Mouse (Mus musculus): ENCODE results near the gene Cutc. TPM values are rescaled to one million over a fixed set of nuclear protein-coding genes. Genes with fewer than 3 reads are reported as not detected.

Cutc gene
- polyA plus RNA-seq, 1 experiment from 2014 or later = 18.5 TPM

DNA sequence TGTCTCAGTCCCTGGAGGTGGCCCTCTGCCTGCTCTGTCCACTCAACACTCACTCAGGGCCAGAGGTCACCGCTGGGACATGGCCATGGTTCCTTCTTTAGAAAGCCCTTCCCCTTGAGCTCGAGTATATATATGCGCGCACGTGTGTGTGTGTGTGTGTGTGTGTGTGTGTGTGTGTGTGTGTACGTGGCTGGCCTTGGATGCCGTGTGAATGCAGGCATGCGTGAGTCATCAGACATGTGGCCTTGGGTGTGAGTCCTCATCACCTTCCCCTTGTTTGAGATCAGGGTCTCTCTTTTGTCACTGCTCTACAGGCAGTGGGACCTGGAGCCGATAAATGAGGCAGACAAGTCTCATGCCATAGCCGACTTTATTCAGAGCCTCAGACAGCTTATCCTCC is 29.3 kb upstream of the Cutc start:
- 90% methylated on average over 10 of the region's 10 CpGs for WGBS
- H3K27ac ChIP-seq (ENCODE audit: low read length) = no peak overlapping the region
- H3K4me1 ChIP-seq (ENCODE audit: insufficient read depth, low read length) = no peaks in the 10 kb centered on the region
- H3K9ac ChIP-seq (replicated peaks; ENCODE audit: low read length) = no peak overlapping the region
- no peaks in the 10 kb centered on the region for H3K9me3 ChIP-seq (ENCODE audit: low read length)
- H3K36me3 ChIP-seq (ENCODE audit: insufficient read depth, low read length) = peaks cover 47% of the 10 kb centered on the region
- H3K4me3 ChIP-seq (ENCODE audit: low read length) = no peak overlapping the region
- H3K4me2 ChIP-seq (replicated peaks; ENCODE audit: low read depth, low read length) = no peak overlapping the region
- no peak for ATAC-seq (ENCODE audit: low FRiP score, low TSS enrichment)
- H3K27me3 ChIP-seq (ENCODE audit: insufficient read depth, low read length) = no peaks in the 10 kb centered on the region

DNA sequence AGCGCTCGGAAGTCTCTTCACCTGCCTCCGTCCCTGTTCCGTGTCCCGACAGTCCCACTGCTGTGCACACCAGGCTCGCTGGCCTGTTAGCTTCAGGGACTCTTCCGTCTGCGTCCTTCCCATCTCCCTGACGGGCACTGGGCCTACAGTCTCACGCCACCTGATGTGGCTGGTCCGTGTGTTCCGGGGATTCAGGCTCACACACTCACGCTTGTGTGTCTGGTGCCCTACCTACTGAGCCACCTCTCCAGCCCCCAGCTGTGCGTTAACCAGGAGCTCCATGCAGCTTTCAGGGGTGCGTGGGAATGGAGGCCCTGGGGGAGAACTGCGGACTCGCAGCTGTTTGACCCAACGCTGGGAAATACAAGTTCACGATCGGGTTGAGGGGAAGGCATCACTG is 28.6 kb upstream of the Cutc start:
- no peak overlapping the region for H3K4me3 ChIP-seq (ENCODE audit: low read length)
- H3K4me1 ChIP-seq (ENCODE audit: insufficient read depth, low read length) = no peaks in the 10 kb centered on the region
- H3K27ac ChIP-seq (ENCODE audit: low read length) = no peak overlapping the region
- WGBS = 95% methylated on average over 20 of the region's 20 CpGs
- no peaks in the 10 kb centered on the region for H3K9me3 ChIP-seq (ENCODE audit: low read length)
- peaks cover 42% of the 10 kb centered on the region for H3K36me3 ChIP-seq (ENCODE audit: insufficient read depth, low read length)
- ATAC-seq (ENCODE audit: low FRiP score, low TSS enrichment) = no peak
- H3K9ac ChIP-seq (replicated peaks; ENCODE audit: low read length) = no peak overlapping the region
- no peak overlapping the region for H3K4me2 ChIP-seq (replicated peaks; ENCODE audit: low read depth, low read length)
- no peaks in the 10 kb centered on the region for H3K27me3 ChIP-seq (ENCODE audit: insufficient read depth, low read length)

DNA sequence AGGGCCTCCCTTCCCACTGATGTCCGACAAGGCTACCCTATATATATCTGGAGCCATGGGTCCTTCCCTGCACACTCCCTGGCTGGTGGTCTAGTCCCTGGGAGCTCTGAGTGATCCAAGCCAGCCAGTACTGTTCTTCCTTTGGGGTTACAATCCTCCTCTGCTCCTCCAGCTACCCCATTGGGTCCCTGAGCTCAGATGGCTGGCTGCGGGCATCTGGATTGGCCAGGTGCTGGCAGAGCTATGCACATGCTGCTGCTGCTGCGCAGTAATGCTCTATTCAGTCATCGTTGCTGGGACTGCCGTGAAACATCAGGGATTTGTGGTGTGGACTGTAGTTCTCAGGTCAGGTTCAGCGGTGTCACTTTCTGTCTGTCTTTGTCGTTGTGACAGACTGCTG is 28.0 kb upstream of the Cutc start:
- Histone ChIP-seq H3K27me3 (ENCODE audit: insufficient read depth, low read length) (no peaks in the 10 kb centered on the region), H3K4me2 (replicated peaks; ENCODE audit: low read depth, low read length) (no peak overlapping the region), H3K36me3 (ENCODE audit: insufficient read depth, low read length) (peaks cover 45% of the 10 kb centered on the region), H3K4me3 (ENCODE audit: low read length) (no peak overlapping the region), H3K9ac (replicated peaks; ENCODE audit: low read length) (no peak overlapping the region), H3K4me1 (ENCODE audit: insufficient read depth, low read length) (0 out of 2 replicates have a peak, but pooled peaks cover 2% of the 10 kb centered on the region), H3K27ac (ENCODE audit: low read length) (no peak overlapping the region), H3K9me3 (ENCODE audit: low read length) (no peaks in the 10 kb centered on the region)
- WGBS = 89% methylated on average over 7 of the region's 7 CpGs
- no peak for ATAC-seq (ENCODE audit: low FRiP score, low TSS enrichment)

DNA sequence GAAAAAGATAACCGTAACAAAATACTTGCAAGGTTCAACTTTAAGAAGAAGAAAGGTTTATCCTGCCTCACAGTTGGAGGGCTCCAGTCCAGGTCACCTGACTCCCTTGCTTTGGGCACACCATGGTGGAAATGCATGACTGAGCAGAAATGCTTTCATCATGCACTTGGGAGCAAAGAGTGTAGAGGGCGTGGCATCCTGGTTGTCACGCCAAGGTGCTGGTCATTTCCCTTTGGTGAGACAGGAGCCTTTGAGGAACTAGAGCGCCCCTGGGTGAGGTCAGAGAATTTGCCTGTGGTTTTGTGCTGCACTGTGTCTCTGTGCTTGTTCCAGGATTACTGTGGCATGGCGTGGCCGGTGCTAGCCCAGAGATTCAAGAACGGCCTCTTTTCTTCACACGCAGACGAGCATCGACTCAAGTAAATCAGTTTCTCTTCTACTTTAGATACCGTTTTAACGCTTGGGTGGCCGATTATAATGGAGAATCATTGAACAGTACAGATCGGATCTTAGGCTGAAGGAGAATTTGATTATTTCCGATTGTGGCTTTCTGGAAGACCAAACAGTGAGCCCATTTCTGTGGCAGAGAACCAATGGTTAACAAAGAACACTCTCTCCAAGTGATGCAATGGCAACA is 26.2 kb upstream of the Cutc start:
- ATAC-seq (ENCODE audit: low FRiP score, low TSS enrichment) = no peak
- H3K9ac ChIP-seq (replicated peaks; ENCODE audit: low read length) = no peak overlapping the region
- H3K4me1 ChIP-seq (ENCODE audit: insufficient read depth, low read length) = 0 out of 2 replicates have a peak, but pooled peaks cover 3% of the 10 kb centered on the region
- no peaks in the 10 kb centered on the region for H3K9me3 ChIP-seq (ENCODE audit: low read length)
- H3K4me2 ChIP-seq (replicated peaks; ENCODE audit: low read depth, low read length) = no peak overlapping the region
- no peak overlapping the region for H3K4me3 ChIP-seq (ENCODE audit: low read length)
- H3K36me3 ChIP-seq (ENCODE audit: insufficient read depth, low read length) = peaks cover 42% of the 10 kb centered on the region
- H3K27me3 ChIP-seq (ENCODE audit: insufficient read depth, low read length) = no peaks in the 10 kb centered on the region
- WGBS = 86% methylated on average over 15 of the region's 15 CpGs
- H3K27ac ChIP-seq (ENCODE audit: low read length) = no peak overlapping the region

DNA sequence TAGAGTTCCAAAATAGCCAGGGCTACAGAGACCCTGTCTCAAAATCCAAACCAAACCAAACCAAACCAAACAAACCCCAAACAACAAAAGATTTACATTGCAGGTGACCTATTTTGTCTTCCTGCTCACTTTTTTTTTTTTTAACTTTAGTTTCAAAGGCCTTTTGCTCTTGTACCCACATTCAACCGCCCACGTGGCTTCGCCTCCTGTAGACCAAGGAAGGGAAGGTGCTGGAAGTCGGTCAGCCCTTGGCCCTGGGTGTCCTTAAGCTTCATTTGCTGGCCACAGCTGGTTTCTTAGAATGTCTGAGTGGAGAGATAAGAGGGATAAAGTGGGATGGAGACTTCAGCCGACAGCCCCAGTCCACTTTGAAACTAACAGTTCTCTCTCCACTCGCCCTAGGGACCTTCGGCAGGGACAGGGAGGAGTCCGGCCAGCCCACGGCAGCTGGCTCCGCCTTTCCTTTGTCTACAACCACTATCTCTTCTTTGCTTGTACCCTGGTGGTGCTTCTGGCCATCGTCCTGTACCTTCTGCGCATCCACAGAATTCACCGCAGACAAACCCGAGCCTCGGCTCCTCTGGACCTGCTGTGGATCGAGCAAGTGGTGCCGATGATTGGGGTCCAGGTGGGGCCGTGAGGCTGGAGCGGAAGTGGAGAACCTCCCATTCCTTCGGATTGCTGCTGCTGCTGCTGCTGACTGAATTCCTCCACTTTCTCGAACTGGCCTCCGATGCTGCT is 23.3 kb upstream of the Cutc start:
- 0 out of 2 replicates have a peak, but pooled peaks cover 3% of the 10 kb centered on the region for H3K4me1 ChIP-seq (ENCODE audit: insufficient read depth, low read length)
- peaks cover 40% of the 10 kb centered on the region for H3K36me3 ChIP-seq (ENCODE audit: insufficient read depth, low read length)
- peak overlapping the region; percentile 49 for H3K4me2 ChIP-seq (replicated peaks; ENCODE audit: low read depth, low read length)
- peak overlapping the region; percentile 34 for H3K4me3 ChIP-seq (ENCODE audit: low read length)
- 42% methylated on average over 22 of the region's 22 CpGs for WGBS
- H3K9ac ChIP-seq (replicated peaks; ENCODE audit: low read length) = peak overlapping the region; percentile 61
- H3K27me3 ChIP-seq (ENCODE audit: insufficient read depth, low read length) = no peaks in the 10 kb centered on the region
- peak; percentile 39; the same call in 1 of the 2 replicates for ATAC-seq (ENCODE audit: low FRiP score, low TSS enrichment)
- peak overlapping the region; percentile 49; the same call in 1 of the 2 replicates for H3K27ac ChIP-seq (ENCODE audit: low read length)
- H3K9me3 ChIP-seq (ENCODE audit: low read length) = no peaks in the 10 kb centered on the region

DNA sequence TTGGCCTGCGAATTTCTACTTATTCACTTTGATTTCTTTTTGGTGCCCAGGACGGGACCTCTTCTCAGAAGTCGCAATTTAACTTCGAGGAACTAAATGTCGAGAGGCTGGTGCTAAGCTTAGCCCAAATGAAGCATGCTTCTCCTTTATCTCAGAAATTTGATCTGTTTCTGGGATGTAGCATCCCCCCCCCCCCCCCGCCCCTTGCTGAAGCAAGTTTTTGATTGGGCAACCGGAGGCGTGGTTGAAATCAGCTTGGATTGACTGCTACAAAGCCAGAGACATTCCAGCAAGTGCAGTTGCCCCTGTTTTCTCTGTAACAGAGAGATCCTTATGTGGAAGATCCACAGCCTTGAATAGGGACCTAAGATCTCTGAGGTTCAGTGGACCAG is 22.8 kb upstream of the Cutc start:
- Histone ChIP-seq H3K4me3 (ENCODE audit: low read length) (peak overlapping the region; percentile 34), H3K27ac (ENCODE audit: low read length) (peak overlapping the region; percentile 49; the same call in 1 of the 2 replicates), H3K9me3 (ENCODE audit: low read length) (no peaks in the 10 kb centered on the region), H3K9ac (replicated peaks; ENCODE audit: low read length) (peak overlapping the region; percentile 61), H3K36me3 (ENCODE audit: insufficient read depth, low read length) (peaks cover 39% of the 10 kb centered on the region), H3K27me3 (ENCODE audit: insufficient read depth, low read length) (no peaks in the 10 kb centered on the region), H3K4me2 (replicated peaks; ENCODE audit: low read depth, low read length) (peak overlapping the region; percentile 49), H3K4me1 (ENCODE audit: insufficient read depth, low read length) (0 out of 2 replicates have a peak, but pooled peaks cover 3% of the 10 kb centered on the region)
- WGBS = 29% methylated on average over 8 of the region's 8 CpGs
- ATAC-seq (ENCODE audit: low FRiP score, low TSS enrichment) = no peak

DNA sequence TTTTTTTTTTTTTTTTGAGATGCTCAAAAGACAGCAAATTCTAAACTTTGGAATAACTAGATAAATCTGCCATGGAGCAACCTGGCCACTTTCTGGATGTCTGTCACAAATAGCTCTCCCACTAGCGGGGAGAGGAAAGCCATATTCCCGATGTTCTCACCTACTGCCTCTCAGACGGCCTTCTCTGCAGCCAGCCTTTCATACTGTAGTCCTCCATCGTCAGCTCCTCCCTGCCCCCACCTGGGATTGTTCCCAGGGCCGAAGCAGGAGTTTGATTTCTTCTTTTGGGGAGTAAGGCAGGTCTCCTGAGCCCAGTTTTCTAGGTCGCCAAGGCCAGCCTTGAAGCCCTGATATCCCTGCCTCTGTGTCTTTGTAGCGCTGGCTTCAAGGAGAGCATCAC is 21.6 kb upstream of the Cutc start:
- Histone ChIP-seq H3K4me3 (ENCODE audit: low read length) (no peak overlapping the region), H3K4me1 (ENCODE audit: insufficient read depth, low read length) (0 out of 2 replicates have a peak, but pooled peaks cover 3% of the 10 kb centered on the region), H3K36me3 (ENCODE audit: insufficient read depth, low read length) (peaks cover 36% of the 10 kb centered on the region), H3K27me3 (ENCODE audit: insufficient read depth, low read length) (no peaks in the 10 kb centered on the region), H3K9ac (replicated peaks; ENCODE audit: low read length) (no peak overlapping the region), H3K27ac (ENCODE audit: low read length) (no peak overlapping the region), H3K4me2 (replicated peaks; ENCODE audit: low read depth, low read length) (no peak overlapping the region), H3K9me3 (ENCODE audit: low read length) (no peaks in the 10 kb centered on the region)
- no peak for ATAC-seq (ENCODE audit: low FRiP score, low TSS enrichment)
- WGBS = 58% methylated on average over 7 of the region's 7 CpGs

DNA sequence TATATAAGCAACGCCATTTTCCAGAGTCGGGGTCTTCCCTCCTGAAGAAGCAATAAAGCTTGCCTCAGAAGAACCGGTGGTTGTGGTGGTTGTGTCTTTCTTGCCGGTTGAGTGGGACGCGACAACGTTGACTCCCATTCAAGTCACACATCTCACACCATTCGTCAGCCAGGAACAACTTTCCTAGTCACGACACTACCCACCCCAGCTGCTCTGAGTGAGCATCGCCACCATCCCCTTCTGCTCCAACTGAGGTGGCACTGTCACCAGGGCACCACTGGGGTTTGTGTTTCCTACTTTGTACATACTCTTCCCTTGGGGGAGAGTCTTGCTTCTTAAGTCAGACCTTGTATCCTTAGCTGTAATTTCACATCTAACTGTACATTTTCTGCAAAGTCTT is 14.4 kb upstream of the Cutc start:
- no peaks in the 10 kb centered on the region for H3K4me1 ChIP-seq (ENCODE audit: insufficient read depth, low read length)
- H3K36me3 ChIP-seq (ENCODE audit: insufficient read depth, low read length) = peaks cover 70% of the 10 kb centered on the region
- H3K9me3 ChIP-seq (ENCODE audit: low read length) = no peaks in the 10 kb centered on the region
- no peaks in the 10 kb centered on the region for H3K27me3 ChIP-seq (ENCODE audit: insufficient read depth, low read length)
- H3K9ac ChIP-seq (replicated peaks; ENCODE audit: low read length) = no peak overlapping the region
- ATAC-seq (ENCODE audit: low FRiP score, low TSS enrichment) = no peak
- WGBS = 91% methylated on average over 10 of the region's 10 CpGs
- H3K4me2 ChIP-seq (replicated peaks; ENCODE audit: low read depth, low read length) = no peak overlapping the region
- H3K27ac ChIP-seq (ENCODE audit: low read length) = no peak overlapping the region
- H3K4me3 ChIP-seq (ENCODE audit: low read length) = no peak overlapping the region

DNA sequence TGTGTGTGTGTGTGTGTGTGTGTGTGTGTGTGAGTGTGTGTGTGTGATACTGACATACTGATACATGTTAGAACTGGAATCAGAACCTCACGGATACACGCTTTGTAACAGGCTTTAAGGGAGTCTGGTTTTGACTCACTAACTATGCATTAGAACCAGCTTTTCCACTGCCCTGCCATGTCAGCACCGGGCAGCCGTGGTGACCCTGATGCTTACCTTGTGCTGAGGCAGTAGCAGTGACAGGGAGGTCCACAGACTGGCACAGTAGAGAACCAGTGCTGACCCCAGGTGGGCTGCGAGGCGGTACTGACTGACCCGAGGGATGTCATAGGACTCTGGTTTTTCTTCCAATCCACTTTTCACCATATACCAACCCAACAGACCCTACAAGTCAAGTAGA is 9.4 kb upstream of the Cutc start:
- no peak overlapping the region for H3K4me2 ChIP-seq (replicated peaks; ENCODE audit: low read depth, low read length)
- WGBS = 93% methylated on average over 7 of the region's 7 CpGs
- H3K36me3 ChIP-seq (ENCODE audit: insufficient read depth, low read length) = peaks cover 69% of the 10 kb centered on the region
- no peak for ATAC-seq (ENCODE audit: low FRiP score, low TSS enrichment)
- no peaks in the 10 kb centered on the region for H3K9me3 ChIP-seq (ENCODE audit: low read length)
- no peaks in the 10 kb centered on the region for H3K27me3 ChIP-seq (ENCODE audit: insufficient read depth, low read length)
- peaks cover 4% of the 10 kb centered on the region; the same call in 1 of the 2 replicates for H3K4me1 ChIP-seq (ENCODE audit: insufficient read depth, low read length)
- no peak overlapping the region for H3K27ac ChIP-seq (ENCODE audit: low read length)
- H3K9ac ChIP-seq (replicated peaks; ENCODE audit: low read length) = no peak overlapping the region
- H3K4me3 ChIP-seq (ENCODE audit: low read length) = no peak overlapping the region

DNA sequence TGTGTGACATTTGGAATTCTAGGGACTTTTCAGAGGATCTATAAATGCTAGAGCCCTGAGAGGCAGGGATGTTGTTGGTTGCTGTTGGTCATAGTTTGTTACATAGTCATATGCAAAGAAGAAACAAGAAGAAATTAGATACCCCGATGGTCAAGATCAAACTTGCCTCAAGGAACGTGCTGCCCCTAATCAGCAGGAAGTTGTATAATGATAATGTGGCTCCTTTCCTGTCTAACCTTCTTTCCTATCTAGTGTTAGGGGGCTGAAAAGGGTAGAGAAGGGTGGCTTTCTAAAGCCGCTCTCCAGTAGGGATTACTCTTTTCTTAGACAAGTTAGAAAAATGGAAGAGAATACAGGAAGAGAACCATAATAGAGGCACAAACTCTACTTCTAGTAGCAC is 7.1 kb upstream of the Cutc start:
- 93% methylated on average over 3 of the region's 3 CpGs for WGBS
- no peak for ATAC-seq (ENCODE audit: low FRiP score, low TSS enrichment)
- no peak overlapping the region for H3K4me2 ChIP-seq (replicated peaks; ENCODE audit: low read depth, low read length)

More for the DNA sequence above, 7.1 kb upstream of the Cutc start:
- Histone ChIP-seq H3K36me3 (ENCODE audit: insufficient read depth, low read length) (peaks cover 65% of the 10 kb centered on the region), H3K4me1 (ENCODE audit: insufficient read depth, low read length) (peaks cover 4% of the 10 kb centered on the region; the same call in 1 of the 2 replicates), H3K27me3 (ENCODE audit: insufficient read depth, low read length) (no peaks in the 10 kb centered on the region), H3K9me3 (ENCODE audit: low read length) (no peaks in the 10 kb centered on the region), H3K9ac (replicated peaks; ENCODE audit: low read length) (no peak overlapping the region), H3K27ac (ENCODE audit: low read length) (no peak overlapping the region), H3K4me3 (ENCODE audit: low read length) (no peak overlapping the region)

All from kidney, embryonic 16.5 days (tissue).